Mouse (Mus musculus): ENCODE data around the gene B3gnt2.

The B3gnt2 gene

GRCm38 (mm10) chr11:22723096-22723495 lies 137.7 kb downstream of the B3gnt2 start:
- DNase-seq (ENCODE audit: low read depth), result no peak

- DNase-seq (ENCODE audit: low read depth), result no peak
Observed at GRCm38 (mm10) chr11:22720096-22720495, 140.7 kb downstream of the B3gnt2 start.

- no peak for DNase-seq (ENCODE audit: low read depth)
Observed at GRCm38 (mm10) chr11:22719570-22719969, 141.2 kb downstream of the B3gnt2 start.

GRCm38 (mm10) chr11:22718036-22718435 lies 142.7 kb downstream of the B3gnt2 start:
- no peak for DNase-seq (ENCODE audit: low read depth)

GRCm38 (mm10) chr11:22711327-22711726 lies 149.4 kb downstream of the B3gnt2 start:
- DNase-seq (ENCODE audit: low read depth), result no peak

- peak; percentile 29 for DNase-seq (ENCODE audit: low read depth)
Observed at GRCm38 (mm10) chr11:22710596-22710995, 150.2 kb downstream of the B3gnt2 start.
